Mouse (Mus musculus) hematopoietic stem cell, adult 5-6 weeks (primary cell): ENCODE measurements at regions not wholly inside any gene's neighbourhood (a gene's known extent, or its start where the extent isn't known, plus 50 kb on each side); places are given as distances from the start of the nearest gene placed in this dataset.
A peak's percentile ranks its signal among the peaks of the same experiment; 100 is the strongest.
"Not testable (repeated sequence)": the region's sequence is repeated elsewhere in the genome, so short reads cannot be mapped to it uniquely, and the experiment has no call there.

ENCODE experiments used
- ATAC-seq, 2 experiments: fragments of 125-278 bp in 1 of 2; replicated peaks in 1 of 2; 2 replicates each; pipeline ENCODE4 v1.8.0; 2016 to 2017; ENCODE audit warnings: inconsistent platforms in 2 of 2, mild to moderate bottlenecking in 2 of 2, moderate number of reproducible peaks in 2 of 2, low read depth in 1 of 2, moderate TSS enrichment in 1 of 2; ENCODE audit not compliant: low FRiP score in 2 of 2, poor library complexity in 2 of 2, severe bottlenecking in 2 of 2, insufficient read depth in 1 of 2, low TSS enrichment in 1 of 2

DNA sequence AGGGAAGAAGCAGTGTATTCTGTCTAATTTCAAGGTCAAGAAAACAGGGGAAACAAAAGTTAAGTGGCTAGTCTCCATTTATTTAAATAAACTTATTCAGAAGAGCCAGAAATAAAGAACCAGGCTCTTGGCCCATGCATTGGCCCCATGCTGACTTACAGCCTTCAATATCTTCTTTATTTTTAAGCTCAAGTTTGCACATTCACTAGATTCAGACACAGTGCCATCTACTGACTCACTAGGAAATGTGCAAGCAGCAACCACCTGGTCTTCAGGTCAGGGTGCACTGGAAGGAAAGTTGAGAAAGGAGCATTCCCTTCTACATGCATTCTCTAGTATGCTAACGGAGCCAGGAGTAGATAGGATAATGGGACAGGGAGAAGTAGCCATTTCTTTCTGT is 289.7 kb downstream of the Casp12 start:
- ATAC-seq: peak; percentile 71 to 87

DNA sequence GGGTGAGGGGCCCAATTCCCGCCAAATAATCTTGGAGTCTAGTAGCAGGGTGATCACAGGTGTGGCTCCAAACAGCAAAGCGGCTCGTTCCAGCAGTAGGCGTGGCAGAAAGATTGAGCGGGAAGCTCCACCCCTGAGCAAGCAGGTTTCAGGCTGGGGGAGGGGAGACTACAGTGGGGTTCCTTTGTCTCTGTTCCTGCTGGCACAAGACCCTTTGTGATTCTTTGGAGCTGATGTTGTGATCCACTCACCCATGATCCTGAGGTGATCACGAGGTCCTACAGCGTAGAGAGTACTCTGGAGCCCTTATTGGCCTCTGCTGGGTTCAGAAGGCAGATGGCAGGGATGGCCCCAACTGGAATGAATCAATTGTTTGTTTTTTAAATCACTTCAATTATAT is 318.7 kb downstream of the Casp12 start:
- ATAC-seq: no peak

DNA sequence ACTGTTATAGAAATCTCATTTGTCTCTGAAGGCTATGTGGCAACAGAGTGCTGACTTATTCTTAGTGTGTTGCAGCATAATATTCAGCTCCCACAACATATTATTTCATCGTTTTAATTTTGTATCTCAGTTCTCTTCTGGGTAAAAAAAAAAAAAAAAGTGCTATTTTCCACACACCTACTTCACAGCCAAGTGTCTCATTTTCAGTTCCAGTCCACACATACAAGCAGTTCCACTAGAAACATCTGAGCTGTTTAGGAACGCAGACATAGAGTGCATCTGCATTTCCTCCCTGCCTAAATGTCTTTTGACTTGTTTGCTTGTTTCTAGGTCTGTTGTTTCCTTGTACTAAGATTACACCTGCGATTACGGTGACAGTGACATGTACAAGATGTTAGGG is 328.3 kb downstream of the Casp12 start:
- ATAC-seq: no peak

DNA sequence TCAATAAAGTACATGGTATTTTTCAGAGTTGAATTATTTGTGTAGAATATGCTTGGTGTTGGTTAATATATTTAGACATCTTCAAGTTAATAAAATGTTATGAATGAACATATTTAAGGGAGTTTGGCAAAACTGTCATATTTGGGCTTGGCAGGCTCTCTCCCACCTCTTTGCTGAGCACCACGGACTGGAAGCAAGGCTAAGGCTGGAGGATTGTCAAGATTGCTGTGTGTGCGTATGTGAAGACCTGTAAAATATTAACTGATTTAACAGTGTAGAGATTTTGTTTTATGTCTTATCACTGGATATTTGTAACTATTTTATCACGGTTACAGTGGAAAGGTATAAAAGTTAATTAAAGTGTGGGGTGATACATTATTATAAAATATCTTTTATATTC is 363.3 kb downstream of the Casp12 start:
- no peak for ATAC-seq

DNA sequence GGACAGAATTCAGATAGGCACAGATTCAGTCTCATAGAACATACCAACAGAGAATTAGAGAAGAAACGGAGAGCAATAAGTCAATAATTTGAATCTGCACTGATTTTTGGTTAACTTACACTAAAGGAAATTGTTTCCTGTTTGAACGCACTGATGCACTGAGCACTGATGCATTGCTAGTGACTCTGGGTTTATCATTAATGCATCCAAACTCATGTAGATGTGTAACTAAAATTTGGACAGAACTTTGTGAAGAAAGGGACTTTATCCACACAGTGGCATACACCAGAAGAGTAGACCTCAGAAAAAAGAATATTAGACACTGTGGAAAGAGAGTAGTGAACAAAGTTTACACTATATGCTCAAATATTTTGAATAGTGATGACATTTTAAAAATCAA is 364.2 kb downstream of the Casp12 start:
- no peak for ATAC-seq

DNA sequence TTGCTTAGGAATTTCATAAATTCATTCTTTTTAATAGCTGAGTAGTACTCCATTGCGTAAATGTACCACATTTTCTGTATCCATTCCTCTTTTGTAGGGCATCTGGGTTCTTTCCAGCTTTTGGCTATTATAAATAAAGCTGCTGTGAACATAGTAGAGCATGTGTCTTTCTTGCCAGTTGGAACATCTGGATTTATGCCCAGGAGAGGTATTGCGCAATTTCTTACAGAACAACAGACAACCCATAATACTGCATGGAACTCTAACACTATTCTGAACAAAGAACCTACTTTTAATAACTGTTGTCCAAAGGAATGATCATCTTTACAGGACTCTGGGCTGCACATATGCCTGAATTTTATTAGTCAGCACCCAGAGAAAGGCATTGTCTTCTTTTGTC is 373.4 kb downstream of the Casp12 start:
- not testable (repeated sequence) for ATAC-seq

DNA sequence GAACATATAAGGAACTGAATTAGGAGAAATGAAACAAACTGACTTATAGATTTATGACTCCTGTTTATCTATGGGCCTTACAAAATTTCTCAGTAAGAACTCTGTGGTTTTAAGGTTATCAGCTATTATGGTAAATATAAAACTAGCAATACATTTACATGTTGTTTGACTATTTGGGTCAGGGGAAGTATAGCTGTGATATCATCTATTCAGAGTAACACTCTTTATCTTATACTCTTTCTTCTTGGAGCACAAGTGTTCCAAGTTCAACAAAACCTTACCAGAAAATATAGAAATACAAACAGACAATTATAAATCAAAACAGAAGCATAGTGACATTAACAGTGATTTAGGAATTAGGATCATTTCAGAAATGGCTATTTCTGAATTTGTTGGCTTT is 383.6 kb downstream of the Casp12 start:
- ATAC-seq: no peak

DNA sequence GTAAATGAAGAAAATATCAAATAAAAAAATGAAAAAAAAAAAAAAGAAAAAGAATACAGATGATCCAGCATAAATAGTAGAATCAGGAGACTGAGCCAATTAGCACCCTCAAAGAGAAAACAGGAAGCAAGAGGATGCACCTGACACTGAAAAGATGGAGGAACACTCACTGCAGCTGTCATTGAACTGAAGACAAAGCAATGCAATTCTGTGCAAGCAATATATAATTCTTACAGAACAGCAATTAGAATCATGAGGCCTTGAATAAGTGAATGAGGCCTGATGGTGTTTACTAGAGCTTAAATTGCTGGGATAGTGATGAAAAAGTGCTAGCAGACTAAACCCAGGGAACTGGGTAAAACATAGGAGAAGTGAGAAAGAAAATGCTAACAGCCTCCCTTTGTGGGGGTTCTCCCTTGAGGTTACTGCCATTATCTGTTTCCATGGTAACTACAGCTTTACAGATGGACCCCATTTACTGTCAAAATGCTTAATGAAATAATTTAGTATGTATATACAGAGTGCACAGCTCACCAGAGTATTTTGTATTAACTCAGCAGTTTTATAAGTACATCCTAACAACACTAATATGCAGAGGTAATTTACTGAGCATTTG is 407.6 kb downstream of the Casp12 start:
- no peak for ATAC-seq

DNA sequence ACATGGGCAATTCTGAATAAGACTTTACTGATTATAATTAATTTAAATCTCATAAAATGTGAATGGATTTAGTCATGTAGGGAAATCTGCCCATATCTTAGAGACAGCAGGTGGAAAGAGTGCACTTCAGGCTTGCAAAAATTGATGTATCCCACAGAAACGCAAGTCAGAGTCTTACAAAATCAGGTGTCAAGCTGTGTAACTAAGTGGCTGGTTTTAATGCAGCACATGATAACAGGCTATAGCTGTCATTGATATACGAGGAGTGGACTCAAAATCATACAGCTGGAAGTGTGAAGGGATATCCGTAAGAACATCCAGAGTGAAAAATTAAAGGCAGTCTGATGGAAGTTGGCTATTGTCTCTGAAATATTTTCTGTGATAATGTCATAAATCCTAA is 408.6 kb downstream of the Casp12 start:
- ATAC-seq: no peak

DNA sequence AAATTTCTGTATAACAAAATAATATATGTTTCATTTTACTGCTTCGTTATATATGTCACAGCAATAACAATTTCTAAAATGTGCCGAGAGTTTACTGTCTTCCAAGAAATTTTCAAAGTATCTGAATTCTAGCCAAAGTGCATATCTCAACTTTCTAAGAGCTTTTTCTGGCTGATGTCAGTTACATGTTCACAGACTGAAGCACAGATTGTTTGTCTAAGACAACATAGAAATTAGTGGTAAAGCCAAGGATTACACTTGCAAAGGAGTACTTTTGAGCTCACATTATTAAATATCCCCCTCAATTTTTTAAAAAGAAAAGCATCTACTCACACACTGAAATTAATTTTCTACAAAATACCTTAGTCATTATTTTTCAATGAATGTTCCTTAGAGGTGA is 407.2 kb upstream of the Pdgfd start:
- ATAC-seq: no peak

DNA sequence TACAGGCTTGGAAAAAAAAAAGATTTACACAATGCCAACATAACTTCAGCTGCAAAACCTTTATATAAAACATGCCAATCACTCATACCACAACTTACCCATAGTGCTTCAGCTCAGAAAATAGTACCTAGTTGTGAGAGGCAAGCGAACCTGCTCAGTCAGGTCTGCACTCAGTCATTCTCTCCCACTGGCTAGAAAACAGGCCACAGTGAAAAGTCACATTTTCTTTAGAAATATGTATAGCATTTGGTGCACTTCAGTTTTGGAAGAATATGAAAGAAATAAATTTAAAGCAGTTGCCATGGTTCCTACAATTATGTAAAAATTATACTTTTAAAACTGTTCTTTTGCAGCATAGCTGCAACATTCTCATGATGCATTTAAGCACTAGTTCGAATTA is 398.5 kb upstream of the Pdgfd start:
- no peak for ATAC-seq

DNA sequence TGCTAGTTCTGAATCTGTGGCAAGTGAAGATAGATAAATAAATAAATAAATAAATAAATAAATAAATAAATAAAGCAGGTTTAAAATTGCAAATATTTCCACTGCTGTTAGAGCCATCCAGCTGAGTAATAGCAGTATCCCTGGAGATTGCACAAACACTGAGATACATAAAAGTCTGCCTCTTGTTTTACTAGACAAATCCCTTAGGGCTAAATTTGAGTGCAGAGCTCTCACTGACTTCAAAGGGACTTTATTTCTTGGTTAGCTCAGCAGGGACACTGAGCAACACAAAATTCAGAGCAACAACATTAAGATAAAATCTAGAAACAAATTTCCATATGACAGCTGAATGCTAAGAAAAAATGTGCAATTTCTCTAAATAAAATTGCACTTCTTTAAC is 397.2 kb upstream of the Pdgfd start:
- ATAC-seq: no peak
